Comparison of ENCODE assay signal across 9 mouse cellular contexts in genomic region chr2:58699931-58700330, GRCm38 (mm10).
DNase-seq lines count a peak whose midpoint lies in the region; ATAC-seq and TF ChIP-seq lines count a peak whose summit lies in the region.
"Had no signal": no experiment of that assay in that cellular context is flagged by ENCODE, and none has a peak within 500 bp of the region (broad histone marks: within the 10 kb centered on the region; RNA-seq: fewer than 3 reads in every experiment).

No protein-coding gene starts in this region.

- no peaks in the 10 kb centered on the region for H3K27me3 ChIP-seq in hindbrain, embryonic 11.5 days (ENCODE audit: control insufficient read depth, insufficient read depth, low read length)
- no peaks in the 10 kb centered on the region for H3K27me3 ChIP-seq in lung, postnatal 0 days (replicated peaks; ENCODE audit: insufficient read depth, low read length)
- H3K27me3 ChIP-seq: liver, embryonic 13.5 days had no signal

- H3K36me3 ChIP-seq in hindbrain, embryonic 11.5 days (ENCODE audit: control insufficient read depth, insufficient read depth, low read length) = no peaks in the 10 kb centered on the region
- H3K36me3 ChIP-seq in lung, postnatal 0 days (ENCODE audit: insufficient read depth, low read length) = no peaks in the 10 kb centered on the region
- H3K36me3 ChIP-seq: liver, embryonic 13.5 days had no signal

- no peaks in the 10 kb centered on the region for H3K4me1 ChIP-seq in hindbrain, embryonic 11.5 days (replicated peaks; ENCODE audit: control insufficient read depth, insufficient read depth, low read length)
- H3K4me1 ChIP-seq in lung, postnatal 0 days (ENCODE audit: insufficient read depth, low read depth, low read length) = no peaks in the 10 kb centered on the region
- H3K4me1 ChIP-seq: liver, embryonic 13.5 days had no signal

- peak; percentile 92 for DNase-seq in ZHBTc4 (ENCODE audit: low read depth, low spot score)
- DNase-seq in cerebellum, adult 8-10 months = peak; percentile 72
- peak; percentile 84 for DNase-seq in hindbrain, embryonic 11.5 days (ENCODE audit: low spot score)
- peak; percentile 58 to 77 for DNase-seq in layer of hippocampus, adult 2 months (ENCODE audit: low spot score in 2 of 2)
- peak; percentile 74 for DNase-seq in lung, postnatal 0 days (ENCODE audit: low spot score)
- peak; percentile 67 for DNase-seq in retina, postnatal 7 days (ENCODE audit: low read depth, low spot score)
- DNase-seq: liver, embryonic 13.5 days had no signal

- no peak overlapping the region for H3K4me3 ChIP-seq in hindbrain, embryonic 11.5 days (ENCODE audit: low read depth, low read length)
- H3K4me3 ChIP-seq in layer of hippocampus, adult 2 months = no peak overlapping the region
- no peak overlapping the region for H3K4me3 ChIP-seq in lung, postnatal 0 days (ENCODE audit: low read depth, low read length)
- H3K4me3 ChIP-seq: liver, embryonic 13.5 days had no signal

- no peak for TF ChIP-seq EP300 in lung, postnatal 0 days (IDR thresholded peaks at IDR 0.05)

- no peak overlapping the region for H3K9ac ChIP-seq in hindbrain, embryonic 11.5 days (ENCODE audit: low read depth, low read length)
- no peak overlapping the region for H3K9ac ChIP-seq in lung, postnatal 0 days (replicated peaks; ENCODE audit: low read depth)
- H3K9ac ChIP-seq: liver, embryonic 13.5 days had no signal

- peak; percentile 90 for TF ChIP-seq CTCF in layer of hippocampus, adult 2 months (conservative IDR thresholded peaks at IDR 0.05)
- peak; percentile 91 for TF ChIP-seq CTCF in lung, postnatal 0 days (IDR thresholded peaks at IDR 0.05)

- no peak overlapping the region for H3K4me2 ChIP-seq in hindbrain, embryonic 11.5 days (replicated peaks; ENCODE audit: low read depth, low read length)
- no peak overlapping the region for H3K4me2 ChIP-seq in lung, postnatal 0 days (replicated peaks; ENCODE audit: low read depth, low read length)
- H3K4me2 ChIP-seq: liver, embryonic 13.5 days had no signal

- WGBS in hindbrain, embryonic 11.5 days = 25% methylated on average over 5 of the region's 5 CpGs
- 18% methylated on average over 5 of the region's 5 CpGs for WGBS in lung, postnatal 0 days

- no peaks in the 10 kb centered on the region for H3K9me3 ChIP-seq in hindbrain, embryonic 11.5 days (ENCODE audit: control insufficient read depth, low read length)
- no peaks in the 10 kb centered on the region for H3K9me3 ChIP-seq in lung, postnatal 0 days (ENCODE audit: low read length)
- H3K9me3 ChIP-seq: liver, embryonic 13.5 days had no signal

- H3K27ac ChIP-seq in hindbrain, embryonic 11.5 days (ENCODE audit: low read depth, low read length) = no peak overlapping the region
- no peak overlapping the region for H3K27ac ChIP-seq in layer of hippocampus, adult 2 months
- H3K27ac ChIP-seq in lung, postnatal 0 days (ENCODE audit: low read length) = no peak overlapping the region
- H3K27ac ChIP-seq: liver, embryonic 13.5 days had no signal

- peak; percentile 95 for ATAC-seq in frontal cortex, adult (ENCODE audit: low TSS enrichment)
- ATAC-seq in hindbrain, embryonic 11.5 days (ENCODE audit: low FRiP score) = peak; percentile 72
- ATAC-seq in lung, postnatal 0 days = peak; percentile 87
- ATAC-seq in erythroblast, adult 5-6 weeks (replicated peaks; ENCODE audit: low FRiP score, poor library complexity, severe bottlenecking) = no peak
